Comparison of ENCODE assay signal across 18 mouse cellular contexts in genomic region chr1:114875791-114876190, GRCm38 (mm10).
DNase-seq lines count a peak whose midpoint lies in the region; ATAC-seq and TF ChIP-seq lines count a peak whose summit lies in the region.
"Had no signal": no experiment of that assay in that cellular context is flagged by ENCODE, and none has a peak within 500 bp of the region (broad histone marks: within the 10 kb centered on the region; RNA-seq: fewer than 3 reads in every experiment).

No protein-coding gene starts in this region.

- no peaks in the 10 kb centered on the region for H3K79me2 ChIP-seq in liver, adult 2 months (ENCODE audit: control insufficient read depth, insufficient read depth, low read length)

- TF ChIP-seq EP300 in liver, postnatal 0 days (IDR thresholded peaks at IDR 0.05; ENCODE audit: low read depth), result no peak

- WGBS in liver, adult 2 months, result 68% methylated on average over 4 of the region's 4 CpGs
- WGBS in liver, postnatal 0 days (ENCODE audit: insufficient replicate concordance), result 81% methylated on average over 4 of the region's 4 CpGs

- ATAC-seq in liver, postnatal 0 days, result no peak
- ATAC-seq: activated CD4-positive, CD25-positive, alpha-beta regulatory T cell, adult 4 months; CD4-positive, CD25-positive, alpha-beta regulatory T cell, adult 4 months; Patski had no signal

- H3K4me2 ChIP-seq in liver, postnatal 0 days (ENCODE audit: low read depth, low read length), result no peak overlapping the region

- H3K9ac ChIP-seq in liver, adult 2 months (ENCODE audit: low read depth, low read length), result no peak overlapping the region
- no peak overlapping the region for H3K9ac ChIP-seq in liver, postnatal 0 days (replicated peaks)

- DNase-seq in liver, adult 2 months (ENCODE audit: extremely low read depth, low read depth, low spot score), result peak; percentile 91
- no peak for DNase-seq in liver, postnatal 0 days
- DNase-seq: adrenal gland, adult 2 months; adrenal gland, adult 8-10 months; adrenal gland, postnatal 10 days; adrenal gland, postnatal 14 days; adrenal gland, postnatal 25 days; adrenal gland, postnatal 36 days; B cell, adult 2 months; cerebellum, adult 11 months; cerebellum, adult 11-12 months; cerebellum, adult 18-20 months; cerebellum, adult 2 months had no signal

- no peaks in the 10 kb centered on the region for H3K27me3 ChIP-seq in liver, adult 2 months (ENCODE audit: control insufficient read depth, insufficient read depth, low read length)
- H3K27me3 ChIP-seq in liver, postnatal 0 days (ENCODE audit: insufficient read depth, low read length), result no peaks in the 10 kb centered on the region
- H3K27me3 ChIP-seq: CH12.LX, Patski had no signal

- H3K9me3 ChIP-seq in liver, postnatal 0 days (ENCODE audit: low read length), result 0 out of 2 replicates have a peak, but pooled peaks cover 2% of the 10 kb centered on the region

- no peaks in the 10 kb centered on the region for H3K4me1 ChIP-seq in liver, adult 2 months (ENCODE audit: control insufficient read depth, insufficient read depth, low read length)
- no peaks in the 10 kb centered on the region for H3K4me1 ChIP-seq in liver, postnatal 0 days (ENCODE audit: insufficient read depth)

- no peak overlapping the region for H3K27ac ChIP-seq in liver, adult 2 months (replicated peaks; ENCODE audit: insufficient read depth, low read depth, low read length)
- H3K27ac ChIP-seq in liver, postnatal 0 days (ENCODE audit: low read depth), result no peak overlapping the region

- TF ChIP-seq POLR2A in liver, adult 2 months (IDR thresholded peaks at IDR 0.05; ENCODE audit: extremely low read depth, insufficient read depth, low read length), result no peak

- TF ChIP-seq CTCF in liver, adult 2 months (IDR thresholded peaks at IDR 0.05; ENCODE audit: low read depth, low read length), result no peak
- no peak for TF ChIP-seq CTCF in liver, postnatal 0 days (IDR thresholded peaks at IDR 0.05; ENCODE audit: low read depth)

- no peaks in the 10 kb centered on the region for H3K36me3 ChIP-seq in liver, adult 2 months (ENCODE audit: control insufficient read depth, insufficient read depth, low read length)
- H3K36me3 ChIP-seq in liver, postnatal 0 days (replicated peaks; ENCODE audit: insufficient read depth, low read length), result no peaks in the 10 kb centered on the region
- H3K36me3 ChIP-seq: G1E had no signal

- H3K4me3 ChIP-seq in liver, adult 2 months (ENCODE audit: insufficient read depth, low read depth, low read length), result no peak overlapping the region
- H3K4me3 ChIP-seq in liver, postnatal 0 days (ENCODE audit: low read depth, low read length), result no peak overlapping the region
